7 mouse cellular contexts compared by ENCODE assay signal in genomic region chr10:67004527-67005042, GRCm38 (mm10).
DNase-seq lines count a peak whose midpoint lies in the region; ATAC-seq and TF ChIP-seq lines count a peak whose summit lies in the region.

No protein-coding gene starts in this region.

- TF ChIP-seq EP300 in liver, embryonic 14.5 days (IDR thresholded peaks at IDR 0.05; ENCODE audit: low read depth) = no peak

- 3% methylated on average over 12 of the region's 12 CpGs for WGBS in forebrain, postnatal 0 days
- WGBS in intestine, embryonic 15.5 days = 2% methylated on average over 12 of the region's 12 CpGs
- 1% methylated on average over 12 of the region's 12 CpGs for WGBS in liver, embryonic 14.5 days (ENCODE audit: insufficient replicate concordance)

- H3K9me3 ChIP-seq in forebrain, postnatal 0 days (ENCODE audit: low read length) = no peaks in the 10 kb centered on the region
- no peaks in the 10 kb centered on the region for H3K9me3 ChIP-seq in intestine, embryonic 15.5 days
- H3K9me3 ChIP-seq in liver, embryonic 14.5 days (ENCODE audit: control insufficient read depth, low read length) = no peaks in the 10 kb centered on the region

- peak; percentile 80 for ATAC-seq in CD4-positive, CD25-positive, alpha-beta regulatory T cell, adult 4 months
- ATAC-seq in forebrain, postnatal 0 days = peak; percentile 72
- peak; percentile 15 for ATAC-seq in intestine, embryonic 15.5 days
- no peak for ATAC-seq in liver, embryonic 14.5 days (ENCODE audit: insufficient read depth)

- peaks cover 26% of the 10 kb centered on the region for H3K4me1 ChIP-seq in forebrain, postnatal 0 days (ENCODE audit: insufficient read depth)
- H3K4me1 ChIP-seq in intestine, embryonic 15.5 days (replicated peaks) = peaks cover 18% of the 10 kb centered on the region
- peaks cover 3 to 12% of the 10 kb centered on the region in 2 experiments; a peak in 3 of 4 replicates for H3K4me1 ChIP-seq in liver, embryonic 14.5 days (replicated peaks; ENCODE audit: control insufficient read depth in 2 of 2, insufficient read depth in 2 of 2, low read length in 1 of 2)

- TF ChIP-seq CTCF in forebrain, postnatal 0 days (IDR thresholded peaks at IDR 0.05; ENCODE audit: low read depth) = no peak
- TF ChIP-seq CTCF in liver, embryonic 14.5 days (IDR thresholded peaks at IDR 0.05; ENCODE audit: low read depth) = no peak

- peak overlapping the region; percentile 22 for H3K4me3 ChIP-seq in forebrain, postnatal 0 days (ENCODE audit: low read depth, low read length)
- H3K4me3 ChIP-seq in intestine, embryonic 15.5 days (replicated peaks) = peak overlapping the region; percentile 30
- H3K4me3 ChIP-seq in liver, embryonic 14.5 days (ENCODE audit: insufficient read depth in 1 of 2, low read depth in 2 of 2, low read length in 2 of 2) = peak overlapping the region; percentile 28 to 50

- peak; percentile 69 for DNase-seq in R1 (ENCODE audit: low read depth, low spot score)
- no peak for DNase-seq in forebrain, postnatal 0 days
- DNase-seq in liver, embryonic 14.5 days (ENCODE audit: low read depth in 3 of 3, low spot score in 3 of 3) = no peak
- DNase-seq in neural tube, embryonic 10.5 days (ENCODE audit: extremely low spot score, low spot score) = peak; percentile 45
- no peak for DNase-seq in cerebellum, adult 18-20 months

- H3K36me3 ChIP-seq in forebrain, postnatal 0 days (ENCODE audit: insufficient read depth) = no peaks in the 10 kb centered on the region
- no peaks in the 10 kb centered on the region for H3K36me3 ChIP-seq in intestine, embryonic 15.5 days
- H3K36me3 ChIP-seq in liver, embryonic 14.5 days (replicated peaks; ENCODE audit: control insufficient read depth, insufficient read depth, low read depth) = no peaks in the 10 kb centered on the region

- peak overlapping the region; percentile 54 for H3K4me2 ChIP-seq in forebrain, postnatal 0 days (ENCODE audit: low read depth)
- H3K4me2 ChIP-seq in intestine, embryonic 15.5 days (replicated peaks) = peak overlapping the region; percentile 69
- peak overlapping the region; percentile 78 for H3K4me2 ChIP-seq in liver, embryonic 14.5 days (ENCODE audit: low read depth)

- peak overlapping the region; percentile 42; the same call in 1 of the 2 replicates for H3K9ac ChIP-seq in forebrain, postnatal 0 days
- 0 out of 2 replicates have a peak overlapping the region, but pooled peaks have one; percentile 34 for H3K9ac ChIP-seq in intestine, embryonic 15.5 days
- H3K9ac ChIP-seq in liver, embryonic 14.5 days (replicated peaks) = peak overlapping the region; percentile 53

- no peaks in the 10 kb centered on the region for H3K27me3 ChIP-seq in forebrain, postnatal 0 days (ENCODE audit: insufficient read depth, low read length)
- H3K27me3 ChIP-seq in intestine, embryonic 15.5 days (replicated peaks) = no peaks in the 10 kb centered on the region
- no peaks in the 10 kb centered on the region for H3K27me3 ChIP-seq in liver, embryonic 14.5 days (ENCODE audit: control insufficient read depth, insufficient read depth, low read length)

- peak overlapping the region; percentile 83 for H3K27ac ChIP-seq in forebrain, postnatal 0 days (ENCODE audit: low read depth, low read length)
- peak overlapping the region; percentile 93 for H3K27ac ChIP-seq in intestine, embryonic 15.5 days
- peak overlapping the region; percentile 18 for H3K27ac ChIP-seq in liver, embryonic 14.5 days

Comparison
In these comparisons a context has a peak if more than half of its experiments do, and no peak if none do; other contexts are left out.
1. DNase-seq: peak in R1 (single experiment) and neural tube, embryonic 10.5 days (single experiment); none in forebrain, postnatal 0 days (single experiment), liver, embryonic 14.5 days (0 of 3) and cerebellum, adult 18-20 months (0 of 2).
2. H3K27ac ChIP-seq: peak in every context shown above with its lines; median percentile 93 in intestine, embryonic 15.5 days; 83 in forebrain, postnatal 0 days; 18 in liver, embryonic 14.5 days.
3. Peak in every context shown above with its lines, with median percentiles within 50 percentile points of each other: H3K4me2 ChIP-seq, H3K4me3 ChIP-seq and H3K9ac ChIP-seq.